Comparison of ENCODE assay signal across 8 mouse cellular contexts in genomic region chr7:78881607-78882468, GRCm38 (mm10). TPM values are rescaled to one million over a fixed set of nuclear protein-coding genes. Genes with fewer than 3 reads are reported as not detected.
DNase-seq lines count a peak whose midpoint lies in the region; ATAC-seq and TF ChIP-seq lines count a peak whose summit lies in the region.

No protein-coding gene starts in this region.

- H3K27ac ChIP-seq in kidney, embryonic 14.5 days (ENCODE audit: low read depth, low read length) = no peak overlapping the region
- no peak overlapping the region for H3K27ac ChIP-seq in kidney, adult 2 months (ENCODE audit: insufficient read depth, low read depth, low read length)
- peak overlapping the region; percentile 81 for H3K27ac ChIP-seq in hindbrain, embryonic 12.5 days

- H3K4me1 ChIP-seq in kidney, embryonic 14.5 days (ENCODE audit: control insufficient read depth, insufficient read depth, low read length) = 0 out of 2 replicates have a peak, but pooled peaks cover 13% of the 10 kb centered on the region
- no peaks in the 10 kb centered on the region for H3K4me1 ChIP-seq in kidney, adult 2 months (ENCODE audit: control insufficient read depth, insufficient read depth, low read length)
- H3K4me1 ChIP-seq in hindbrain, embryonic 12.5 days = peaks cover 48% of the 10 kb centered on the region

- ATAC-seq in kidney, embryonic 14.5 days (ENCODE audit: low FRiP score, low TSS enrichment) = no peak; the same call in 1 of the 2 replicates
- no peak for ATAC-seq in hindbrain, embryonic 12.5 days (ENCODE audit: low FRiP score)
- no peak for ATAC-seq in cerebellum, adult (ENCODE audit: insufficient number of reproducible peaks, low FRiP score, low TSS enrichment)

- WGBS in kidney, embryonic 14.5 days = 12% methylated on average over 16 of the region's 16 CpGs
- 16% methylated on average over 14 of the region's 16 CpGs for WGBS in kidney, adult 2 months
- WGBS in hindbrain, embryonic 12.5 days = 11% methylated on average over 13 of the region's 16 CpGs

- peak overlapping the region; percentile 36 for H3K4me2 ChIP-seq in kidney, embryonic 14.5 days (replicated peaks; ENCODE audit: low read depth, low read length)
- peak overlapping the region; percentile 66 for H3K4me2 ChIP-seq in hindbrain, embryonic 12.5 days (replicated peaks)

- no peak for TF ChIP-seq CTCF in kidney, adult 2 months (conservative IDR thresholded peaks at IDR 0.05; ENCODE audit: insufficient read depth, insufficient read length, low read depth, low read length)

- peak overlapping the region; percentile 29 for H3K4me3 ChIP-seq in kidney, embryonic 14.5 days (ENCODE audit: low read length)
- H3K4me3 ChIP-seq in kidney, adult 2 months (ENCODE audit: insufficient read depth, low read depth, low read length) = no peak overlapping the region
- H3K4me3 ChIP-seq in hindbrain, embryonic 12.5 days = peak overlapping the region; percentile 58

- no peaks in the 10 kb centered on the region for H3K36me3 ChIP-seq in kidney, embryonic 14.5 days (ENCODE audit: control insufficient read depth, insufficient read depth, low read length)
- no peaks in the 10 kb centered on the region for H3K36me3 ChIP-seq in kidney, adult 2 months (ENCODE audit: control insufficient read depth, insufficient read depth, low read length)
- H3K36me3 ChIP-seq in hindbrain, embryonic 12.5 days = no peaks in the 10 kb centered on the region

- H3K9ac ChIP-seq in kidney, embryonic 14.5 days (ENCODE audit: low read depth, low read length) = no peak overlapping the region
- peak overlapping the region; percentile 73 for H3K9ac ChIP-seq in hindbrain, embryonic 12.5 days

- no peaks in the 10 kb centered on the region for H3K9me3 ChIP-seq in kidney, embryonic 14.5 days (ENCODE audit: control insufficient read depth, low read length)
- no peaks in the 10 kb centered on the region for H3K9me3 ChIP-seq in hindbrain, embryonic 12.5 days (replicated peaks)

- no peak for DNase-seq in kidney, adult 2 months
- DNase-seq in embryo, embryonic 10.5 days (ENCODE audit: low spot score) = peak; percentile 49
- DNase-seq in naive thymus-derived CD4-positive, alpha-beta T cell, adult 2 months (ENCODE audit: low read depth) = peak; percentile 43
- no peak for DNase-seq in T-cell, adult 2 months (ENCODE audit: low spot score)
- DNase-seq in frontal cortex, adult 2 months (ENCODE audit: extremely low spot score in 1 of 2, low spot score in 1 of 2) = no peak

- peaks cover 37% of the 10 kb centered on the region for H3K27me3 ChIP-seq in kidney, embryonic 14.5 days (ENCODE audit: control insufficient read depth, insufficient read depth, low read length)
- peaks cover 6% of the 10 kb centered on the region for H3K27me3 ChIP-seq in kidney, adult 2 months (replicated peaks; ENCODE audit: control insufficient read depth, insufficient read depth, low read length)
- H3K27me3 ChIP-seq in hindbrain, embryonic 12.5 days = peaks cover 20% of the 10 kb centered on the region

- TF ChIP-seq POLR2A in kidney, adult 2 months (IDR thresholded peaks at IDR 0.05; ENCODE audit: low read depth, low read length) = no peak

RNA-seq across cellular contexts. Expression of gene Aen, which starts 13.8 kb away (rescaled TPM):
- polyA plus RNA-seq in kidney, embryonic 14.5 days (2014; fragmentation: Nextera tagmentation; extraction: Ambion mirVana) = 31.7 and 36.3 TPM in 2 replicates
- polyA plus RNA-seq in kidney, adult 2 months (2012; rRNA removed) = 20.1 and 20.7 TPM in 2 replicates
- 44.3 and 44.6 TPM in 2 replicates for polyA plus RNA-seq in hindbrain, embryonic 12.5 days (2016; fragmentation: Nextera tagmentation; extraction: Ambion mirVana)
- polyA plus RNA-seq in frontal cortex, adult 2 months (2012; rRNA removed) = 23.0 and 24.1 TPM in 2 replicates

RNA-seq across cellular contexts. Expression of gene Isg20, which starts 31.4 kb away (rescaled TPM):
- polyA plus RNA-seq in kidney, embryonic 14.5 days (2014; fragmentation: Nextera tagmentation; extraction: Ambion mirVana) = 0.96 and 1.3 TPM in 2 replicates
- polyA plus RNA-seq in kidney, adult 2 months (2012; rRNA removed) = 10.9 and 12.5 TPM in 2 replicates
- polyA plus RNA-seq in hindbrain, embryonic 12.5 days (2016; fragmentation: Nextera tagmentation; extraction: Ambion mirVana) = 0.40 and 0.86 TPM in 2 replicates
- polyA plus RNA-seq in frontal cortex, adult 2 months (2012; rRNA removed) = 3.1 and 4.7 TPM in 2 replicates

RNA-seq across cellular contexts. Expression of gene Det1, which starts 34.8 kb away (rescaled TPM):
- polyA plus RNA-seq in kidney, embryonic 14.5 days (2014; fragmentation: Nextera tagmentation; extraction: Ambion mirVana) = 19.6 and 23.3 TPM in 2 replicates
- polyA plus RNA-seq in kidney, adult 2 months (2012; rRNA removed) = 10.6 and 11.2 TPM in 2 replicates
- 19.8 and 21.6 TPM in 2 replicates for polyA plus RNA-seq in hindbrain, embryonic 12.5 days (2016; fragmentation: Nextera tagmentation; extraction: Ambion mirVana)
- 6.5 and 7.0 TPM in 2 replicates for polyA plus RNA-seq in frontal cortex, adult 2 months (2012; rRNA removed)

Comparison
In these comparisons a context has a peak if more than half of its experiments do, and no peak if none do; other contexts are left out.
1. DNase-seq: peak in embryo, embryonic 10.5 days (single experiment) and naive thymus-derived CD4-positive, alpha-beta T cell, adult 2 months (single experiment); none in kidney, adult 2 months (single experiment), T-cell, adult 2 months (single experiment) and frontal cortex, adult 2 months (0 of 2).